Mouse (Mus musculus): Measurements from ENCODE around the gene Map6d1. TPM values are rescaled to one million over a fixed set of nuclear protein-coding genes. Genes with fewer than 3 reads are reported as not detected.

The Map6d1 gene
- total RNA-seq (2014; rRNA removed) = 12.4 and 16.3 TPM in 2 replicates
- 5.2 and 5.3 TPM in 2 replicates for polyA plus RNA-seq (2015; fragmentation: Nextera tagmentation; extraction: Ambion mirVana)

GRCm38 (mm10) chr16:20240468-20241414, at the start of gene Map6d1:
Gene Map6d1, minus strand, starts transcription at chr16:20241358.
- Histone ChIP-seq H3K27me3 (ENCODE audit: insufficient read depth, low read length) (no peaks in the 10 kb centered on the region), H3K9ac (replicated peaks; ENCODE audit: low read length) (peak within 1 kb of the TSS; percentile 84), H3K36me3 (ENCODE audit: insufficient read depth, low read length) (no peaks in the 10 kb centered on the region), H3K4me3 (ENCODE audit: low read length) (peak within 1 kb of the TSS; percentile 81), H3K4me1 (ENCODE audit: insufficient read depth, low read length) (peaks cover 13% of the 10 kb centered on the region), H3K9me3 (ENCODE audit: low read length) (no peaks in the 10 kb centered on the region), H3K4me2 (ENCODE audit: low read depth, low read length) (peak within 1 kb of the TSS; percentile 76), H3K27ac (peak within 1 kb of the TSS; percentile 83)
- DNase-seq (ENCODE audit: low spot score) (peak; percentile 74), ATAC-seq (peak; percentile 82)
- no peak for TF ChIP-seq CTCF (IDR thresholded peaks at IDR 0.05; ENCODE audit: low read depth)
- WGBS = under 1% methylated on average over 80 of the region's 90 CpGs

DNA sequence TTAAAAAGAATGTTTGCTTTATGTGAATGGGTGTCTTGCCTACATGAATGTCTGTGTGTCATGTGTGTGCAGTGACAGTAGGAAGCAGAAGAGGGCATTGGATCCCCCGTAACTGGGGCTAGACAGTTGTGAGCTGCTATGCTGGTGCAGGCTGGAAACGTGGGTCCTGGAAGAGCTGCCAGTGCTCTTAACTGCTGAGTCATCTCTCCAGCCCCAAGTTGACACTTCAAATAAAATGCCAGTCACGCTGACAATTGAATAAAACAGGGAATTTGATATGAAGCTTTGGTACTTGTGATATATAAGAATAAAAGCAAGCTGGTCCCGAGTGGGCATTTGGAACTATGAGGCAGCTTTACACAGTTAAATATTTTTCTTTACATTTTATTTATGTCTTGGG, 39.1 kb upstream of the Map6d1 start:
- ATAC-seq = no peak

GRCm38 (mm10) chr16:20279395-20279794, 38.2 kb upstream of the Map6d1 start:
- Histone ChIP-seq H3K9ac (replicated peaks; ENCODE audit: low read length) (no peak overlapping the region), H3K4me3 (ENCODE audit: low read length) (no peak overlapping the region), H3K4me2 (ENCODE audit: low read depth, low read length) (no peak overlapping the region), H3K27ac (no peak overlapping the region), H3K36me3 (ENCODE audit: insufficient read depth, low read length) (peaks cover 42% of the 10 kb centered on the region; the same call in 1 of the 2 replicates), H3K4me1 (ENCODE audit: insufficient read depth, low read length) (no peaks in the 10 kb centered on the region), H3K9me3 (ENCODE audit: low read length) (no peaks in the 10 kb centered on the region), H3K27me3 (ENCODE audit: insufficient read depth, low read length) (no peaks in the 10 kb centered on the region)
- no peak for TF ChIP-seq CTCF (IDR thresholded peaks at IDR 0.05; ENCODE audit: low read depth)
- WGBS = 92% methylated on average over 5 of the region's 5 CpGs
- DNase-seq (ENCODE audit: low spot score) = no peak
- no peak for ATAC-seq

More for the DNA sequence above, 39.1 kb upstream of the Map6d1 start:
- DNase-seq (ENCODE audit: low spot score) = no peak
- H3K4me2 ChIP-seq (ENCODE audit: low read depth, low read length) = no peak overlapping the region
- no peaks in the 10 kb centered on the region for H3K4me1 ChIP-seq (ENCODE audit: insufficient read depth, low read length)
- peaks cover 46% of the 10 kb centered on the region for H3K36me3 ChIP-seq (ENCODE audit: insufficient read depth, low read length)
- no peaks in the 10 kb centered on the region for H3K9me3 ChIP-seq (ENCODE audit: low read length)
- H3K9ac ChIP-seq (replicated peaks; ENCODE audit: low read length) = no peak overlapping the region
- H3K27ac ChIP-seq = no peak overlapping the region
- H3K27me3 ChIP-seq (ENCODE audit: insufficient read depth, low read length) = no peaks in the 10 kb centered on the region
- no peak overlapping the region for H3K4me3 ChIP-seq (ENCODE audit: low read length)
- no peak for TF ChIP-seq CTCF (IDR thresholded peaks at IDR 0.05; ENCODE audit: low read depth)
- 91% methylated on average over 4 of the region's 4 CpGs for WGBS

- Histone ChIP-seq H3K4me3 (ENCODE audit: low read length) (no peak overlapping the region), H3K9me3 (ENCODE audit: low read length) (no peaks in the 10 kb centered on the region), H3K4me2 (ENCODE audit: low read depth, low read length) (no peak overlapping the region), H3K9ac (replicated peaks; ENCODE audit: low read length) (no peak overlapping the region), H3K27me3 (ENCODE audit: insufficient read depth, low read length) (no peaks in the 10 kb centered on the region), H3K4me1 (ENCODE audit: insufficient read depth, low read length) (no peaks in the 10 kb centered on the region), H3K27ac (no peak overlapping the region), H3K36me3 (ENCODE audit: insufficient read depth, low read length) (0 out of 2 replicates have a peak, but pooled peaks cover 2% of the 10 kb centered on the region)
- TF ChIP-seq CTCF (IDR thresholded peaks at IDR 0.05; ENCODE audit: low read depth) = no peak
- DNase-seq (ENCODE audit: low spot score) = no peak
- no peak for ATAC-seq
- 49% methylated on average over 3 of the region's 3 CpGs for WGBS
Observed at GRCm38 (mm10) chr16:20272994-20273393, 31.8 kb upstream of the Map6d1 start.

DNA sequence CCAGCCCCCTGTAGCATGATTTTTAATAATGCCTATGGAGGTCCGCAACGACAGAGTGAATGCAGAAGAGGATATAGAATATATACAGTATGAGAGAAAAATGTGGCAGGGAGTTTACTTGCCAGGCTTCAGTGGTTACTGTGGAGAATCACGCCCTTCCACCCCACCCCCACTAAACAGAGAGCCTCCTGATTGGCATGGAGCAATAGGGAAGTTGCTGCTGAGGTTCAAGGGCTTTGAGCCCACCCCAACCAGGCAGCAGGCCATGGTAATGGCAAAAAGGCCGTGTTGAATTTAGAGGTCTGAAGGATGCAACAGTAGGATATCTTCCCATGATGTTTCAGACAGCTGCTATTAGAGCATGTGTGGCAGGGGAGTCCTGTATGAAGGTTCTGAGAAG, 30.2 kb upstream of the Map6d1 start:
- H3K9me3 ChIP-seq (ENCODE audit: low read length) = no peaks in the 10 kb centered on the region
- H3K9ac ChIP-seq (replicated peaks; ENCODE audit: low read length) = no peak overlapping the region
- no peak for TF ChIP-seq CTCF (IDR thresholded peaks at IDR 0.05; ENCODE audit: low read depth)
- no peaks in the 10 kb centered on the region for H3K36me3 ChIP-seq (ENCODE audit: insufficient read depth, low read length)
- WGBS = 85% methylated on average over 4 of the region's 4 CpGs
- DNase-seq (ENCODE audit: low spot score) (no peak), ATAC-seq (no peak)
- H3K4me2 ChIP-seq (ENCODE audit: low read depth, low read length) = no peak overlapping the region
- H3K27me3 ChIP-seq (ENCODE audit: insufficient read depth, low read length) = no peaks in the 10 kb centered on the region
- no peak overlapping the region for H3K4me3 ChIP-seq (ENCODE audit: low read length)
- no peaks in the 10 kb centered on the region for H3K4me1 ChIP-seq (ENCODE audit: insufficient read depth, low read length)
- H3K27ac ChIP-seq = no peak overlapping the region

- Histone ChIP-seq H3K4me1 (ENCODE audit: insufficient read depth, low read length) (no peaks in the 10 kb centered on the region), H3K9me3 (ENCODE audit: low read length) (no peaks in the 10 kb centered on the region)
- WGBS = 86% methylated on average over 7 of the region's 7 CpGs
Observed at GRCm38 (mm10) chr16:20265089-20265488, 23.9 kb upstream of the Map6d1 start.

DNA sequence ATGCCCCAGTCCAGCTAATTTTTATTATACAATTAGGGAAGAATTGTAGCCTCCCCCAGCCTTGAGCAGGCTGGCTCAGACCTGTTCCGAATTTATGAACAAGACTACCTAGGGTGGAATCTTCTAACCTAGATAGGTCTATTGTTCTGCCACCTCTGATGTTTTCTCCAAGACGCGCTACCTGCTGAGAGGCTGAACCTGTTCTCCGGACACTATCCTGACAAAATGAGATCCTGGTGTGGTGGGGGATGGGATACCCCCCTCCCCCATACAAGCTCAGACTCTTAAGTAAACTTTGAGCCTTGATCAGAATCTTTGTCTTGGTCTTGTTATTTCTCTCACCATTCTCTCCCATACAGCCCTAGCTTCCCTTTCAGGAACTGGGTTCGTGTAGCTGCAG, 16.8 kb upstream of the Map6d1 start:
- no peak overlapping the region for H3K4me3 ChIP-seq (ENCODE audit: low read length)
- no peaks in the 10 kb centered on the region for H3K27me3 ChIP-seq (ENCODE audit: insufficient read depth, low read length)
- H3K9me3 ChIP-seq (ENCODE audit: low read length) = no peaks in the 10 kb centered on the region
- no peak for TF ChIP-seq CTCF (IDR thresholded peaks at IDR 0.05; ENCODE audit: low read depth)
- no peak for ATAC-seq
- no peak overlapping the region for H3K27ac ChIP-seq
- H3K36me3 ChIP-seq (ENCODE audit: insufficient read depth, low read length) = no peaks in the 10 kb centered on the region
- DNase-seq (ENCODE audit: low spot score) = no peak
- no peak overlapping the region for H3K9ac ChIP-seq (replicated peaks; ENCODE audit: low read length)
- no peaks in the 10 kb centered on the region for H3K4me1 ChIP-seq (ENCODE audit: insufficient read depth, low read length)
- no peak overlapping the region for H3K4me2 ChIP-seq (ENCODE audit: low read depth, low read length)
- WGBS = 72% methylated on average over 5 of the region's 5 CpGs

More at GRCm38 (mm10) chr16:20265089-20265488, 23.9 kb upstream of the Map6d1 start:
- no peak for DNase-seq (ENCODE audit: low spot score)
- H3K9ac ChIP-seq (replicated peaks; ENCODE audit: low read length) = no peak overlapping the region
- no peak overlapping the region for H3K4me3 ChIP-seq (ENCODE audit: low read length)
- H3K4me2 ChIP-seq (ENCODE audit: low read depth, low read length) = no peak overlapping the region
- no peak for TF ChIP-seq CTCF (IDR thresholded peaks at IDR 0.05; ENCODE audit: low read depth)
- no peak overlapping the region for H3K27ac ChIP-seq
- H3K27me3 ChIP-seq (ENCODE audit: insufficient read depth, low read length) = no peaks in the 10 kb centered on the region
- H3K36me3 ChIP-seq (ENCODE audit: insufficient read depth, low read length) = no peaks in the 10 kb centered on the region
- no peak for ATAC-seq

Data from hindbrain, postnatal 0 days (tissue).